Mouse (Mus musculus): ENCODE data around the gene Mdga1. TPM values are rescaled to one million over a fixed set of nuclear protein-coding genes. Genes with fewer than 3 reads are reported as not detected.

Gene Mdga1
- polyA plus RNA-seq, 1 experiment: 0.06 TPM

- H3K4me1 ChIP-seq (ENCODE audit: control insufficient read depth): peaks cover 8% of the 10 kb centered on the region
Measured at GRCm38 (mm10) chr17:29998566-29999295, 28.8 kb upstream of the Mdga1 start.

GRCm38 (mm10) chr17:29997726-29998125 is 27.8 kb upstream of the Mdga1 start:
- no peak for TF ChIP-seq GATA1 (IDR thresholded peaks at IDR 0.05; ENCODE audit: low read length)
- no peak for TF ChIP-seq TAL1 (IDR thresholded peaks at IDR 0.05; ENCODE audit: low read length)
- H3K36me3 ChIP-seq (ENCODE audit: control insufficient read depth): no peaks in the 10 kb centered on the region
- H3K9me3 ChIP-seq (ENCODE audit: control insufficient read depth, low read length): no peaks in the 10 kb centered on the region
- no peaks in the 10 kb centered on the region for H3K27me3 ChIP-seq (ENCODE audit: control insufficient read depth)
- no peak overlapping the region for H3K4me3 ChIP-seq (replicated peaks)
- H3K4me1 ChIP-seq (ENCODE audit: control insufficient read depth): no peaks in the 10 kb centered on the region

More at GRCm38 (mm10) chr17:29998566-29999295, 28.8 kb upstream of the Mdga1 start:
- Histone ChIP-seq H3K9me3 (ENCODE audit: control insufficient read depth, low read length) (no peaks in the 10 kb centered on the region), H3K36me3 (ENCODE audit: control insufficient read depth) (no peaks in the 10 kb centered on the region), H3K27me3 (ENCODE audit: control insufficient read depth) (no peaks in the 10 kb centered on the region), H3K4me3 (replicated peaks) (no peak overlapping the region)
- TF ChIP-seq TAL1 (IDR thresholded peaks at IDR 0.05; ENCODE audit: low read length) (no peak), GATA1 (IDR thresholded peaks at IDR 0.05; ENCODE audit: low read length) (no peak)

GRCm38 (mm10) chr17:29995986-29996385 is 26.1 kb upstream of the Mdga1 start:
- Histone ChIP-seq H3K36me3 (ENCODE audit: control insufficient read depth) (no peaks in the 10 kb centered on the region), H3K4me3 (replicated peaks) (no peak overlapping the region), H3K9me3 (ENCODE audit: control insufficient read depth, low read length) (no peaks in the 10 kb centered on the region), H3K27me3 (ENCODE audit: control insufficient read depth) (no peaks in the 10 kb centered on the region), H3K4me1 (ENCODE audit: control insufficient read depth) (no peaks in the 10 kb centered on the region)
- TF ChIP-seq TAL1 (IDR thresholded peaks at IDR 0.05; ENCODE audit: low read length) (no peak), GATA1 (IDR thresholded peaks at IDR 0.05; ENCODE audit: low read length) (no peak)

GRCm38 (mm10) chr17:29994459-29994858 is 24.6 kb upstream of the Mdga1 start:
- no peak for TF ChIP-seq GATA1 (IDR thresholded peaks at IDR 0.05; ENCODE audit: low read length)
- TF ChIP-seq TAL1 (IDR thresholded peaks at IDR 0.05; ENCODE audit: low read length): no peak
- Histone ChIP-seq H3K36me3 (ENCODE audit: control insufficient read depth) (no peaks in the 10 kb centered on the region), H3K4me3 (replicated peaks) (no peak overlapping the region)

GRCm38 (mm10) chr17:29994011-29994410 is 24.1 kb upstream of the Mdga1 start:
- Histone ChIP-seq H3K4me1 (ENCODE audit: control insufficient read depth) (peaks cover 9% of the 10 kb centered on the region), H3K4me3 (replicated peaks) (no peak overlapping the region), H3K9me3 (ENCODE audit: control insufficient read depth, low read length) (no peaks in the 10 kb centered on the region), H3K36me3 (ENCODE audit: control insufficient read depth) (no peaks in the 10 kb centered on the region), H3K27me3 (ENCODE audit: control insufficient read depth) (no peaks in the 10 kb centered on the region)
- TF ChIP-seq GATA1 (IDR thresholded peaks at IDR 0.05; ENCODE audit: low read length): no peak

More at GRCm38 (mm10) chr17:29994459-29994858, 24.6 kb upstream of the Mdga1 start:
- no peaks in the 10 kb centered on the region for H3K27me3 ChIP-seq (ENCODE audit: control insufficient read depth)
- no peaks in the 10 kb centered on the region for H3K9me3 ChIP-seq (ENCODE audit: control insufficient read depth, low read length)
- peaks cover 4% of the 10 kb centered on the region for H3K4me1 ChIP-seq (ENCODE audit: control insufficient read depth)

- TF ChIP-seq GATA1 (IDR thresholded peaks at IDR 0.05; ENCODE audit: low read length) (no peak), TAL1 (IDR thresholded peaks at IDR 0.05; ENCODE audit: low read length) (no peak)
Measured at GRCm38 (mm10) chr17:29993488-29993887, 23.6 kb upstream of the Mdga1 start.

GRCm38 (mm10) chr17:29990845-29991244 is 21.0 kb upstream of the Mdga1 start:
- Histone ChIP-seq H3K27me3 (ENCODE audit: control insufficient read depth) (no peaks in the 10 kb centered on the region; the same call in 1 of the 2 replicates), H3K4me1 (ENCODE audit: control insufficient read depth) (peaks cover 18% of the 10 kb centered on the region), H3K9me3 (ENCODE audit: control insufficient read depth, low read length) (no peaks in the 10 kb centered on the region), H3K4me3 (replicated peaks) (no peak overlapping the region), H3K36me3 (ENCODE audit: control insufficient read depth) (no peaks in the 10 kb centered on the region)
- TF ChIP-seq TAL1 (IDR thresholded peaks at IDR 0.05; ENCODE audit: low read length): no peak
- no peak for TF ChIP-seq GATA1 (IDR thresholded peaks at IDR 0.05; ENCODE audit: low read length)

More at GRCm38 (mm10) chr17:29993488-29993887, 23.6 kb upstream of the Mdga1 start:
- no peaks in the 10 kb centered on the region for H3K9me3 ChIP-seq (ENCODE audit: control insufficient read depth, low read length)
- H3K36me3 ChIP-seq (ENCODE audit: control insufficient read depth): no peaks in the 10 kb centered on the region
- peaks cover 14% of the 10 kb centered on the region for H3K4me1 ChIP-seq (ENCODE audit: control insufficient read depth)
- H3K27me3 ChIP-seq (ENCODE audit: control insufficient read depth): no peaks in the 10 kb centered on the region
- H3K4me3 ChIP-seq (replicated peaks): no peak overlapping the region

GRCm38 (mm10) chr17:29990136-29990535 is 20.2 kb upstream of the Mdga1 start:
- TF ChIP-seq GATA1 (IDR thresholded peaks at IDR 0.05; ENCODE audit: low read length): no peak
- TF ChIP-seq TAL1 (IDR thresholded peaks at IDR 0.05; ENCODE audit: low read length): no peak
- Histone ChIP-seq H3K27me3 (ENCODE audit: control insufficient read depth) (no peaks in the 10 kb centered on the region; the same call in 1 of the 2 replicates), H3K4me3 (replicated peaks) (no peak overlapping the region), H3K4me1 (ENCODE audit: control insufficient read depth) (peaks cover 18% of the 10 kb centered on the region), H3K36me3 (ENCODE audit: control insufficient read depth) (no peaks in the 10 kb centered on the region), H3K9me3 (ENCODE audit: control insufficient read depth, low read length) (no peaks in the 10 kb centered on the region)

- Histone ChIP-seq H3K4me3 (replicated peaks) (no peak overlapping the region), H3K9me3 (ENCODE audit: control insufficient read depth, low read length) (no peaks in the 10 kb centered on the region), H3K27me3 (ENCODE audit: control insufficient read depth) (no peaks in the 10 kb centered on the region; the same call in 1 of the 2 replicates), H3K4me1 (ENCODE audit: control insufficient read depth) (peaks cover 18% of the 10 kb centered on the region), H3K36me3 (ENCODE audit: control insufficient read depth) (no peaks in the 10 kb centered on the region)
- TF ChIP-seq GATA1 (IDR thresholded peaks at IDR 0.05; ENCODE audit: low read length) (no peak), TAL1 (IDR thresholded peaks at IDR 0.05; ENCODE audit: low read length) (no peak)
Measured at GRCm38 (mm10) chr17:29989653-29990052, 19.8 kb upstream of the Mdga1 start.

All from erythroblast, embryonic 14.5 days (primary cell).